Mouse (Mus musculus): ENCODE measurements at regions not wholly inside any gene's neighbourhood (a gene's known extent, or its start where the extent isn't known, plus 50 kb on each side); places are given as distances from the start of the nearest gene placed in this dataset.

- Histone ChIP-seq H3K27me3 (no peaks in the 10 kb centered on the region), H3K9ac (no peak overlapping the region), H3K4me3 (replicated peaks) (no peak overlapping the region), H3K36me3 (no peaks in the 10 kb centered on the region), H3K9me3 (replicated peaks) (no peaks in the 10 kb centered on the region), H3K27ac (no peak overlapping the region), H3K4me2 (no peak overlapping the region), H3K4me1 (no peaks in the 10 kb centered on the region)
- WGBS, result 85% methylated on average over 2 of the region's 2 CpGs
- no peak for ATAC-seq (replicated peaks; ENCODE audit: low FRiP score)
These were observed 197.4 kb upstream of the Afdn start for GRCm38 (mm10) chr17:13562974-13563373.

- no peaks in the 10 kb centered on the region for H3K4me1 ChIP-seq
- no peak overlapping the region for H3K4me3 ChIP-seq (replicated peaks)
- ATAC-seq (replicated peaks; ENCODE audit: low FRiP score), result no peak
- H3K27me3 ChIP-seq, result no peaks in the 10 kb centered on the region
- 88% methylated on average over 7 of the region's 7 CpGs for WGBS
- no peak overlapping the region for H3K9ac ChIP-seq
- H3K27ac ChIP-seq, result no peak overlapping the region
- H3K4me2 ChIP-seq, result no peak overlapping the region
- H3K9me3 ChIP-seq (replicated peaks), result no peaks in the 10 kb centered on the region
- no peaks in the 10 kb centered on the region for H3K36me3 ChIP-seq
These were observed 195.5 kb upstream of the Afdn start for GRCm38 (mm10) chr17:13564800-13565199.

- no peak overlapping the region for H3K9ac ChIP-seq
- no peak for ATAC-seq (replicated peaks; ENCODE audit: low FRiP score)
- H3K9me3 ChIP-seq (replicated peaks), result no peaks in the 10 kb centered on the region
- no peaks in the 10 kb centered on the region for H3K4me1 ChIP-seq
- no peak overlapping the region for H3K4me3 ChIP-seq (replicated peaks)
- H3K27ac ChIP-seq, result no peak overlapping the region
- no peaks in the 10 kb centered on the region for H3K36me3 ChIP-seq
- no peak overlapping the region for H3K4me2 ChIP-seq
- WGBS, result 80% methylated on average over 7 of the region's 7 CpGs
- no peaks in the 10 kb centered on the region for H3K27me3 ChIP-seq
These were observed 193.7 kb upstream of the Afdn start for GRCm38 (mm10) chr17:13566680-13567079.

- no peak for ATAC-seq (replicated peaks; ENCODE audit: low FRiP score)
- H3K4me1 ChIP-seq, result no peaks in the 10 kb centered on the region
- 77% methylated on average over 3 of the region's 3 CpGs for WGBS
- H3K9me3 ChIP-seq (replicated peaks), result no peaks in the 10 kb centered on the region
- no peaks in the 10 kb centered on the region for H3K36me3 ChIP-seq
- no peak overlapping the region for H3K27ac ChIP-seq
- no peak overlapping the region for H3K9ac ChIP-seq
- H3K4me2 ChIP-seq, result no peak overlapping the region
- no peaks in the 10 kb centered on the region for H3K27me3 ChIP-seq
- no peak overlapping the region for H3K4me3 ChIP-seq (replicated peaks)
These were observed 193.2 kb upstream of the Afdn start for GRCm38 (mm10) chr17:13567183-13567582.

- Histone ChIP-seq H3K9ac (no peak overlapping the region), H3K9me3 (replicated peaks) (no peaks in the 10 kb centered on the region), H3K36me3 (no peaks in the 10 kb centered on the region), H3K27me3 (no peaks in the 10 kb centered on the region), H3K27ac (no peak overlapping the region), H3K4me3 (replicated peaks) (no peak overlapping the region), H3K4me1 (no peaks in the 10 kb centered on the region), H3K4me2 (no peak overlapping the region)
- no peak for ATAC-seq (replicated peaks; ENCODE audit: low FRiP score)
- 79% methylated on average over 5 of the region's 5 CpGs for WGBS
These were observed 189.5 kb upstream of the Afdn start for GRCm38 (mm10) chr17:13570796-13571195.

GRCm38 (mm10) chr17:13572204-13572833 is 188.0 kb upstream of the Afdn start:
- no peak for ATAC-seq (replicated peaks; ENCODE audit: low FRiP score)
- no peaks in the 10 kb centered on the region for H3K36me3 ChIP-seq
- H3K27ac ChIP-seq, result no peak overlapping the region
- no peaks in the 10 kb centered on the region for H3K4me1 ChIP-seq
- H3K4me3 ChIP-seq (replicated peaks), result no peak overlapping the region
- WGBS, result 71% methylated on average over 8 of the region's 8 CpGs
- H3K27me3 ChIP-seq, result no peaks in the 10 kb centered on the region
- no peak overlapping the region for H3K4me2 ChIP-seq
- H3K9me3 ChIP-seq (replicated peaks), result no peaks in the 10 kb centered on the region
- H3K9ac ChIP-seq, result no peak overlapping the region

GRCm38 (mm10) chr17:13573036-13573435 is 187.3 kb upstream of the Afdn start:
- Histone ChIP-seq H3K36me3 (no peaks in the 10 kb centered on the region), H3K4me2 (no peak overlapping the region), H3K27me3 (no peaks in the 10 kb centered on the region), H3K9me3 (replicated peaks) (no peaks in the 10 kb centered on the region), H3K9ac (no peak overlapping the region), H3K4me1 (no peaks in the 10 kb centered on the region), H3K27ac (no peak overlapping the region), H3K4me3 (replicated peaks) (no peak overlapping the region)
- no peak for ATAC-seq (replicated peaks; ENCODE audit: low FRiP score)
- 59% methylated on average over 9 of the region's 9 CpGs for WGBS

GRCm38 (mm10) chr17:13574122-13574521 is 186.2 kb upstream of the Afdn start:
- Histone ChIP-seq H3K27me3 (no peaks in the 10 kb centered on the region), H3K4me2 (no peak overlapping the region), H3K4me1 (no peaks in the 10 kb centered on the region), H3K27ac (no peak overlapping the region), H3K4me3 (replicated peaks) (no peak overlapping the region), H3K36me3 (no peaks in the 10 kb centered on the region), H3K9me3 (replicated peaks) (no peaks in the 10 kb centered on the region), H3K9ac (no peak overlapping the region)
- no peak for ATAC-seq (replicated peaks; ENCODE audit: low FRiP score)
- 90% methylated on average over 1 of the region's 1 CpGs for WGBS

- Histone ChIP-seq H3K4me2 (no peak overlapping the region), H3K9me3 (replicated peaks) (no peaks in the 10 kb centered on the region), H3K9ac (no peak overlapping the region), H3K4me1 (no peaks in the 10 kb centered on the region), H3K27me3 (no peaks in the 10 kb centered on the region), H3K36me3 (no peaks in the 10 kb centered on the region), H3K27ac (no peak overlapping the region), H3K4me3 (replicated peaks) (no peak overlapping the region)
- 77% methylated on average over 13 of the region's 13 CpGs for WGBS
- ATAC-seq (replicated peaks; ENCODE audit: low FRiP score), result no peak
These were observed 185.5 kb upstream of the Afdn start for GRCm38 (mm10) chr17:13574682-13575444.

GRCm38 (mm10) chr17:13577798-13578197 is 182.5 kb upstream of the Afdn start:
- no peaks in the 10 kb centered on the region for H3K9me3 ChIP-seq (replicated peaks)
- H3K9ac ChIP-seq, result no peak overlapping the region
- 84% methylated on average over 3 of the region's 3 CpGs for WGBS

GRCm38 (mm10) chr17:13581214-13581920 is 179.0 kb upstream of the Afdn start:
- no peaks in the 10 kb centered on the region for H3K9me3 ChIP-seq (replicated peaks)
- H3K9ac ChIP-seq, result no peak overlapping the region
- WGBS, result 84% methylated on average over 5 of the region's 5 CpGs
- no peaks in the 10 kb centered on the region for H3K4me1 ChIP-seq
- no peaks in the 10 kb centered on the region for H3K27me3 ChIP-seq
- no peak overlapping the region for H3K4me2 ChIP-seq
- no peak for ATAC-seq (replicated peaks; ENCODE audit: low FRiP score)
- H3K27ac ChIP-seq, result no peak overlapping the region
- H3K4me3 ChIP-seq (replicated peaks), result no peak overlapping the region
- H3K36me3 ChIP-seq, result no peaks in the 10 kb centered on the region

More at GRCm38 (mm10) chr17:13577798-13578197, 182.5 kb upstream of the Afdn start:
- Histone ChIP-seq H3K4me2 (no peak overlapping the region), H3K36me3 (no peaks in the 10 kb centered on the region), H3K4me3 (replicated peaks) (no peak overlapping the region), H3K4me1 (no peaks in the 10 kb centered on the region), H3K27me3 (no peaks in the 10 kb centered on the region), H3K27ac (no peak overlapping the region)
- ATAC-seq (replicated peaks; ENCODE audit: low FRiP score), result no peak

GRCm38 (mm10) chr17:13581995-13582588 is 178.2 kb upstream of the Afdn start:
- H3K4me3 ChIP-seq (replicated peaks), result no peak overlapping the region
- 72% methylated on average over 6 of the region's 6 CpGs for WGBS
- H3K27me3 ChIP-seq, result no peaks in the 10 kb centered on the region
- no peaks in the 10 kb centered on the region for H3K36me3 ChIP-seq
- no peaks in the 10 kb centered on the region for H3K9me3 ChIP-seq (replicated peaks)
- no peaks in the 10 kb centered on the region for H3K4me1 ChIP-seq
- H3K9ac ChIP-seq, result no peak overlapping the region
- ATAC-seq (replicated peaks; ENCODE audit: low FRiP score), result no peak
- no peak overlapping the region for H3K4me2 ChIP-seq
- H3K27ac ChIP-seq, result no peak overlapping the region
